Mouse (Mus musculus): ENCODE measurements around the gene Tph2.
"Not testable (repeated sequence)": the region's sequence is repeated elsewhere in the genome, so short reads cannot be mapped to it uniquely, and the experiment has no call there.

Tph2 gene

DNA sequence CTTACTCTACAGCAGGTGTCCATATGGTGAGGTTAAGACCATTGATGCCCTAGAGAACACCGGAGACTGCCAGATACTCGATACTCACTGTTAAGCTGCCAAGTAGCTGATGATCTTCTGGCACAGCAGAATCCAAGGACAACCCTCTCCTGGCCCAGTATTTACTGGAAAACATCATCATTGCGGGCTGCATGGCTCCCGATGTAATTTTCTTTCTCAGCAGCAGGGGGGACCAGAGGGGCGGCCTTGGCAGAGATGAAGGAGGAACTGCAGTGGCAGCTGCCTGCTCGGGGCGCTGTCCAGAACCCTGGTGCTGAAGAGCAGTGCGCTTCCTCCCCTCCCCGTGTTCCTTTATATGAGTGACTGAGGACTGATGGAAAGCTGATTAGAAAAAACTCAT, at the start of gene Tph2:
TSS of gene Tph2 (minus strand) at position 326 of the 400 bp plus-strand sequence.
- peak; percentile 83 for DNase-seq (ENCODE audit: low spot score)

DNA sequence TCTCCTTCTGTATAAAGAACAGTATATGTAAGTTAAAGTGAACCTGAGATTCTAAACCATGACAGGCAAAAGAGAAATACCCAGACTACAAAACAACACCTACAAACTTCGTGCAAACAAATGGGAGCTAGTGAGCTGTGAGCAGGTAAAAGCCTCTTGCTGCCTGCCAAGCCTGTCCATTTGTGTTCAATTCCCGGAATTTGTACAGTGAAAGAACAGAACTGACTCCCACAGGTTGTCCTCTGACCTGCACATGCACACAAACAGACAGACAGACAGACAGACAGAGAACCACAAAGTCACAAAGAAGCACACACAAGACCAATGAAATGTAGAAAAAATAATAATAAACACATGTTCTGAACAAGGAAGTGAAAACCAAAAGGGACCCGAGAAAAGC, 49.0 kb upstream of the Tph2 start:
- DNase-seq (ENCODE audit: low spot score), result no peak

DNA sequence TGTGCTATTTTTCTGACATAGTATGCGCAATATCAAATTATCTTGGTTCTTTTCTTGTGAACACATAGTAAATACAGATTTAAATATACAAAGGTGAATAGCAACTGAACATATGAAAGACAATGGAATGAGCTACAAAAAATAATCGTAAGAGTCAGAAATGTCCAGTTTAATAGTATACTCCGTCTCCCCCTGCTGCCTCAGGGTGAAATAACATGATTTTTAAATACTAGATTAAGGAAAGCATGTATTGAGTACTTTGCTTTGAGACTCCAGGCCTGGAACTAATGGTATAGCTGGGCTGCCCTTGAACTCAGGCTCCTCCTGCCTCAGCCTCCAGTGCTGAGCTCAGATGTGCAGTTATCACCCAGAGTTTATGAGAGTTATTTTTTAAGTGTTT, 47.7 kb upstream of the Tph2 start:
- DNase-seq (ENCODE audit: low spot score), result no peak

DNA sequence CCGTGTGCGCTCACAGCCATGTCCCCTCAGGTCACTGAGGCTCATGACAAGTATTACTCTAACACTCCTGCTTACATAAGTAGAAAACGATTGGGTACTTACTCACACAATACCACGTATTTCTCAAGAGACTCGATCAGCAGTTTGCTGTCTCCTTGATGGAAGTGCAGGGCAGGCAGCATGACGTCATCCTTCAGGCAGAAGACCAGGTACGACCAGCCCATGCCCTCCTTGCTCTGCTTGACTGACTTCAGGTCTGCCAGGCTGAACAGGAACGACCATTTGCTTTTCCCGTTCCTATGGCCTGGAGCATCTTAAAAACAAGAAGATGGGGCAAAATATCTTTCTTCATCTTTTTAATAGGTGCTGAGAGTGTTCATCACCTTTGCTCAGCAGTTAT, 44.2 kb upstream of the Tph2 start:
- no peak for DNase-seq (ENCODE audit: low spot score)

DNA sequence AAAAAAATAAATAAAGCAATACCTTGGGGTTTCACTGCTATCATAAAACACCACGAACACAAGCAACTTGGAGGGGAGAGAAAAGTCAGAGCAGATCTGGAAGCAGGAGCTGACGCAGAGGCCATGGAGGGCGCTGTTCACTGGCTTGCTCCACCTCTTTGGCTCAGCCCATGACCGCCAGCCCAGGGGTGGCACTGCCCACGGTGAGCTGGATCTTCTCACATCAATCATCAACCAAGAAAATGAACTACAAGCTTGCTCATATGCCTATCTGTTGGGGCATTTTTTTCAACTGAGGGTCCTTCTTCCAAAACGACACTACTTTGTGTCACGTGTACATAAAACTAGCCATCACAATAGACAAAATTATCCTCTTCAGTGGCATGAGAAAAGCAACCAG, 41.8 kb upstream of the Tph2 start:
- DNase-seq (ENCODE audit: low spot score), result no peak

DNA sequence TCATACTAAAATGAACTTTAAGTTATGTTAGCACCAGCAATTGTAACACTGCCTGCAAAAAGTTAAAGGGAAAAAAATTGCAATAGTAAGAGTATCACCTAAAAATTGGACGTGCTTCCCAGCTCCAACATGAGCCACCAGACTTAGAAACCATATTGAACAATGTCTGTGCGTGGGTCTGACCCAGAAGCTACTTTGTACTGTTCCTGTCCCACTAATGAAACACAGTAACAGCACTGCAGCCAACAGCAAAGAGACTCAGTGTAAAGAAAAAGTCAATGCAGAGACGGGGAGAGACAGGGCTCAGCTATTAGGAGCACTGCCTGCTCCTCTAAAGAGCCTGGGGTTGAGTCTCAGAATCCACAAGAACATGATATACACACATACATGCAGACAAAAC, 39.0 kb upstream of the Tph2 start:
- no peak for DNase-seq (ENCODE audit: low spot score)

DNA sequence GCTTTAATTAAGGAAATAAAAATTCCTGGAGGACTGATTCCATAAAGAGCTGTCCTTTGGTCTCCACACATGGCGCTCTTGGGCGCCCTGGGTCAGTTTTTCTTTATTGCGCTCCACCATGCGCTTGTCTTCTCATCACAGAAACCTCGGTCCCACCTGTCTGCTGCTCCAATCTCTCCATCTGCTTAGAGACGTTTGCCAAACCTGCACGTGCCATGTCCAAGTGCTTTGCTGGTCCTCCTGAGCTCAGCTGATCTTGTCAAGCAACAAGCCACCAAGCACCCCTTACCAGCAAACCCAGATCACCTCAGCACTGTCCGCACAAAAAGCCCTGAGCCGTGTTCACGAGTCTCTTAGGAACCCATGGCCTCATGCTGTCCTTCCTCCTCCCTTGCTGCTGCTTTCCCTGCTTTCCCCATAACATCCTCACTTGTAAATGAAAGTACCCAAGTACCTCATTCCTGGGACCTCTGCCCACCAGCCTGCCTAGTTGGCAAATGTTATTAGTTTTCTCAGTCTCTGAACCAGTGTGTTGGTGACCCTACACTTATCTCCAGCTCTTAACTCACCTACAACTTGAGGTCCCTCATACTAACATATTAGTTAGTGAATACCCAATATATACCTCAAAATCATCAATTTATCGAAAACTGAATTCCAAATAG, 28.2 kb upstream of the Tph2 start:
- no peak for DNase-seq (ENCODE audit: low spot score)

DNA sequence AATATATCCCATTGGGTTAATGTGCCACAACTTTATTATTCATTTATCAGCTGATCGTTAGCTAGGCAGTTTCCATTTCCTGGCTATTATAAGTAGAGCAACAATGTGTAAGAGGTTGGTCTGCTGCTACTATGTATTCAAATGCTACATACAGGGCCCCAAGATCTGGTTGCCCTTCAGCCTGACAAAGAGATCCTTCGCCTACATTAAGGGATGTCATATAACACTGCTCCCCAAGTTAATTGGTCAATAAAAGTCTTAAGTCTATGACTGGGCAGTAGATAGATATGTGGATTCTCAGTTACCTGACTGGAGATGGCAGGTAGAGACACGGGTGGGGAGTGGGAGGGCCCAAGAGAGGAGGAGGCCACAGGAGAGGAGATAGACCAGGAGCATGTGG, 21.0 kb upstream of the Tph2 start:
- no peak for DNase-seq (ENCODE audit: low spot score)

DNA sequence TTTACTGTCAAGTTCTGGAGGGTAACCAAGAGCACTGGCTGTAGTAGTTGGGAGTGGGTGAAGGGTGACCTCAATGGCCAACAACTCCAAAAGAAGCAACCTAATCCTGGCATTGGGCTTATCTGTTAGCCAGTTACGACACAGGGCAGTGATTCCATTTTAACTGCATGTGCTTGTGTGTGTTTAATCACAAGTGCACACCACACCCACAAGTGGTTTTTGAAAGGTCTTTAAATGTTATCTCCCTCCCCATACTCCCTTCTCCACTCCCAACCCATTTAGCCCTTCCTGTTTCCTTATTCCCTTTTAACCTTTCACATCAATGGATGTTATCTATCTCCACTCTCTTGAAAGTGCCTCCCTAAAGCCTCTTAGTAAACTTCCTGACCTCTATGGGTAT, 20.5 kb upstream of the Tph2 start:
- DNase-seq (ENCODE audit: low spot score), result no peak

DNA sequence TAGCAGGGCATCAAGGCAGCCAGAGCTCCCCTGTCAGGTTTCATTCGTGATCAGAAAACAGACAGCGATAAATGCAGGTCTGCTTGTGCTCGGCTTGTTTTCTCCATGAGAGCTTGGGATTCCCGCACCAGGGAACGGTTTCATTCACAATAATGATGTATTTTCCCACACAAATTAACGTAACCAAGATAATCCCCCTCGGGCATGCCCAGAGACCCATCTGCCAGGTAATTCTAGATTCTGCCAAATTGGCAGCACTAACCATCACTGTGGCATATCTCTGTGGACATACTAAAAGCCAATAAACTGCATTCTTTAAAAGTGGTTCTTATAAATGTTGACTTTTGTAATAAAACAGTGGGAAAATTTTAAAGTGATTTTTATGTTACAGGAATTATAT, 6.4 kb upstream of the Tph2 start:
- no peak for DNase-seq (ENCODE audit: low spot score)

DNA sequence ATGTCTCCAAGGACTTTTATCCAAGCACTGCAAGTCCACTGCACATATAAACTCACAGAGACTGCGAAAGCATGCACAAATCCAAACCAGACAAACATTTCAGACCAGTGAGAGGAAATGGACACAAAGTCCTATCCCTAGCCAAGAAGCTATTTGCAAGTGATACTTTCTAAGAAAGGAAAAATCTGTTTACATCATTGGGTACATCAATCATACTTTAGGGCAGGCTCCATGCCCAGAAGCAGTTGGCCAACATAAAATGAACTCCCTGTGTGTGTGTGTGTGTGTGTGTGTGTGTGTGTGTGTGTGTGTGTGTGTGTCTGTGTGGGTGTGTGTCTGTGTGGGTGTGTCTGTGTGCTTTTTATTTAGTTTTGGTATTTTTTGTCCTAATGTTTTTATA, 2.6 kb upstream of the Tph2 start:
- DNase-seq (ENCODE audit: low spot score), result no peak

DNA sequence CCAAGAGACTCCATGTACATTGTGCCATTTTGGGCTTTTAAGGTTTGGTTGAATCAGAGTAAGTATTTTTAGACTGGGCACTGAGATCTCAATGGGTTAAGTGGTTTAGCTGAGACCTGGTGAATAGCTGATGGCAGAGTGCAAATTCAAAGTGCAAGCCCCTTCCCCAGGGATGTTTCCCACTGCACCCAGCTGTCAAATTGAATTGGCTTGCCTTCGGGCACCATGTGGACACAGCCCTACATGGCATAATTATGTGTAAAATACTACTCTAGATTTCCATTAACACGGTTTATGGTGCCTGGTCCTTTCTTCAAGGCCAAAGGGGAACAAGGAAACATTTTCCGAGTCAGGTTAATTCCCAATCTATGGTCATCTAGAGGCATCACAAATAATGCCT, 3.8 kb downstream of the Tph2 start:
- no peak for DNase-seq (ENCODE audit: low spot score)

DNA sequence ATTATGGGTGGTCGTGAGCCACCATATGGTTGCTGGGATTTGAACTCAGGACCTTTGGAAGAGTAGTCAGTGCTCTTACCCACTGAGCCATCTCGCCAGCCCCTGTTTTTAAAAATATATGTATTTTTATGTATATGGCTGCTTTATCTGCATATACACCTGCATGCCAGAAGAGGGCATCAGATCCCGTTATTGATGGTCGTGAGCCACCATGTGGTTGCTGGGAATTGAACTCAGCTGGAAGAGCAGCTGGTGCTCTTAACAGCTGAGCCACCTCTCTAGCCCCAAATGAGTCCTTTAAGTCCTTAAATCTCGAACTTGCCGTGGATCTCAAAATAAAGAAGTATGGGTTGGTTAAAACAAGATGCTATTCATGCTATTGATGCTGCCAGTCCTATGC, 6.8 kb downstream of the Tph2 start:
- DNase-seq (ENCODE audit: low spot score), result not testable (repeated sequence)

DNA sequence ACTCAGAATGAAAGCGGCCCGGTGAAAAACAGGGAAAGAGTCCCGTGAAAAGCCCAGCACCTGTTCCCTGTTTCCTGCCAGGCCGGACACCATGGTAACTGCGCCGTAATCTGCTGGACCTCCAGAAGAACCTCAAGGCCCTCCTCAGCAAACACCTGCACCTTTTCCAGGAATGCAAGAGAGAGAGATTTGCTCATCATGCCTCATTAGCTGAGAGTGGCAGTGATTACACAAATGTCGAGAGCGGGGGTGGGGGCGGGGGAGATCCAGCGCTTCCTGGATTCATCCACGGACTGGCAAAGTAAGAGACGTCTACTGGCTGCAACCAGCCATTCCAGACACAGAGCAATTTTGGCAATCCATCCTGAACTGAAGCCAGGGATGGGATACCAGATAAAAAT, 9.2 kb downstream of the Tph2 start:
- DNase-seq (ENCODE audit: low spot score), result no peak

DNA sequence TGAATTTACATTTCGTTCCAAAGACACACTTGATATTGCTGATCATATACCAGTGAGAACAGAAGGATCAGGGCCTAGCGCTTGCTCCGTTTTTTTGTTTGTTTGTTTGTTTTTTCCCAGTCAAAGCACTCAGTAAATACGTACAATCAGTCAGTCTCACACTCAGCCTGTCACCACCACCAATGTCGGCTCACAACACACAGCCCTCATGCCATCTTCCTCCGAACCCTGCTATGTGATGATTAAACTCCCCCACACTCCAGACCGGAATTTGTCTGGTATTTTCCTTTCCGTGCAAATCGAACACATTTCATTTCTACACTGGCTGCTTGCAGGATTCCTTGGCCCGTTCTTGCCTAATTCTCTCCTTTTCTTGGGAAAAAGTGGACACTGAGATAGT, 11.5 kb downstream of the Tph2 start:
- DNase-seq (ENCODE audit: low spot score), result no peak

DNA sequence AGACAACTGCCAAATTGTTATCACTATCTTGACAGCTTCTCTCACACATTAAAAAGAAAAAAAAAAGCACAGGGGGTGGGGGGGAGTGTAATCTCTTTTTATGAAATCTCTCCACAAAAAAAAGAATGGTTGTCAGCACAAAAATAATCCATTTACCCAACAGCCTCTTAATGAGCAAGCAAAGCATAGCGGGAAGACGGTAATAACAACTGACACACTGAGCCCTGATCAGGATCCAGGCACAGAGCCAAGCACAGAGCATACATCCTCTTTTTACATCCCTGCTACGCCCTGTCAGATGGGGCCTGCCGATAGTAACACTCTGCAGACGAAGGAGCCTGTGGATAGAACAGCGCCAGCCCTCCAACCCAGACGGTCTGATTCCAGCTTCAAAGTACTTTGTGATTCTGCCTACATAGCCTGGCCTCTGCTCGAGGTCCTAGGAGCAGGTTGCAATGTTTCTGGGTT, 13.4 kb downstream of the Tph2 start:
- no peak for DNase-seq (ENCODE audit: low spot score)

DNA sequence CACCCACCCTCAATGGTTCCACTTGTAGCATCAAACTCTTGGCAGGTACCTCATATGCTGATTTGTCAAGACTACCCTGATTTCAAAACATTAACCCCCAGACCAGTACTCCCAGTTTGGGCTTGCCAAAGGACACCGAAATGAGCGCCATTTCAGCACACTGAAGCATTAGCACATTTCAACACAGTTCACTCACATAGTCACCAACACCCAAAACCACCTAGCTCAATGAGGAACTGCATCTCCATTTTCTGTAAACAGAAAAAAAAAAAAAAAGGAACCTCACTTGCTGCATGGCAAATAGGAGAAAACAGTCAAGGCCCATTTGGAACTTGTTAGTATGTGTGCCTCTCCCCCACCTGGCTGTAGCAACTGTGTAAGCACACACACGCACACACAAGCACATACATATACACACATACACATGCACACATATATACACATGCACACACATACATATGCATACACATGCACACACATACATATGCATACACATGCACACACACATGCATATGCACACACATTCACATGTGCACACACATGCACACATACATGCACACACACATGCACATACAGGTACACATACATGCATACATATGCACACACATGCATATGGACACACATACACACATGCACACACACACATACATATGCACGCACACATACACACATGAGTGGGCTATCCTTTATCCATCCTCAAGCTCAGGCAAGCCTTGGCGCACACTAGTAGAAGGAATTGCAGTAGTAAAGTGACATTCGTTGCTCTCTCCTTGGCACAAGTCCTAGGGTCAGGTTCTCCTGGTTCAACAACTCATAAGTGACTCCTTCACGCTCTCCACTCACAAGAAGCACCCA, 14.1 kb downstream of the Tph2 start:
- no peak for DNase-seq (ENCODE audit: low spot score)

DNA sequence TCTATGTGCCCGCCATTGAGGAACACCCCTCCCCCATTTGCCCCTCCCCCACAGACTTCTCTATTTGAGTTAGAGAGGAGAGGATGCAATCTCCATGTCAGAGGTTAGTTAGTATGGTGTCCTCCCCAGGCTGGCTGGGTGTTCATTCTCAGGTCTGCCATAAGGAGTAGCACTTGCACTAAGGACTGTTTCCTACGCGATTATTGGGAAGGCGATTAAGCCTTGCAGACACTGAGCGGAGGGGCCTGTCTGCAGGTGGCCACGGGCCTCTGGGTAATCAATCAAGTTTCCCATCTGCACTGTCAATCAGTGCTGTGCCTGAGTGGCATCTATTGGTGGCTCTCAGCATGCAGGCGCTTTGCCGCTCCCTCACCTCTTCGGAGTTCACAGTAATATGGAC, 15.4 kb downstream of the Tph2 start:
- DNase-seq (ENCODE audit: low spot score), result peak; percentile 23

DNA sequence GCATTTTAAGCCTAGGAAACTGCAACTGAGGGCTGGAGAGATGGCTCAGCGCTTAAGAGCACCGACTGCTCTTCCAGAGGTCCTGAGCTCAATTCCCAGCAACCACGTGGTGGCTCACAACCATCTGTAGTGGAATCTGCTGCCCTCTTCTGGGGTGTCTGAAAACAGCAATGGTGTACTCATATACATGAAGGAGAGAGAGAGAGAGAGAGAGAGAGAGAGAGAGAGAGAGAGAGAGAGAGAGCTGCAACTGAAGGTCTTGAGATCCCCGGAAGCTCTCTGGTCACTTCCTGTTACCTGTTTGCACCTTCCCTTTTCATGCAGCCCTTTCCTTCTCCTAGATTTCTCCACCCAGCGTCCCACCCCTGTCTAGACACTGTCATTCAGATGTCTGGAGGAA, 24.5 kb downstream of the Tph2 start:
- DNase-seq (ENCODE audit: low spot score), result no peak

DNA sequence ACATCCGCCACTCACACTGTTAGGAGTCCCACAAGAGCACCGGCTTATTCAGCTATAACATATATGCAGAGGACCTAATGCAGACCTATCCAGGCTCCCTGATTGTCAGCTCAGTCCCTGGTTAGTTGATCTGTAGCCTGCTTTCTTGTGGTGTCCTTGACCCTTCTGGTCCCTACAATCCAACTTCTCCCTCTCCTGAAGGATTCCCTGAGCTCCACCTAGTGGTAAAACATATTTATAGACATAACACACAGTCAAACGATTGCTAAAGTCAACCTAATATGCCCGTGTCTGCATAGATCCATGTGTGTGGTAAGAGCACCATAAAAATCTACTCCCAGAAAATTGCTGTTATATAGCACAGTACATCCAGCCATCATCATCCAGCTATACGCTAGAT, 37.5 kb downstream of the Tph2 start:
- peak; percentile 45 for DNase-seq (ENCODE audit: low spot score)

DNA sequence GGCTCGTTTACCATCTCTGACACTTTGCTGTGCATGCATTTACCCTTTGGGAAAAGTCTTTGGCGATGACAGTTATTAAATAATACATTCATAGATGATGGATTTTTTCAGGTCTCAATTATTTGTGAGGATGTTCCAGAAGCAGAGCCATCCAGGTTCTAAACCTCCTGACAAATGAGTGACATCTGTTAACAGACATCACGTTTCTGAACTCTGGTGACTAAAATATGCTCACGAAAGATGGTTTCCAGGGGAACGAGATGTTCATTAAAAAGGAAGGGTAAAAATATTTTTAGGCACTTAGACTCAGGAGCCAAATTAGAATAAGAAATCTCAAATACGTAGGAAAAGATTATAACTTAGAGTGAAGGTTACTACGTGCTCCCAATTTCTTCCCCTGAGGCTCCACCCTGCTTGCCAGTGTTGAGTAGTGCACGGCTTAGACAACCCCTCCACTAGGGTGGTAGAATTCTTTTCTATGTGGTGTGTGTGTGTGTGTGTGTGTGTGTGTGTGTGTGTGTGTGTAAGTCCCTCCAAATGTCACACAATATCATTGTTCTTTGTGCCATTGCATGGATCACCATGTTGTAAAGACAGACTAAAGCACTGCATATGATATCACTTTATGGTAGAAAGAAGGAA, 38.4 kb downstream of the Tph2 start:
- no peak for DNase-seq (ENCODE audit: low spot score)

DNA sequence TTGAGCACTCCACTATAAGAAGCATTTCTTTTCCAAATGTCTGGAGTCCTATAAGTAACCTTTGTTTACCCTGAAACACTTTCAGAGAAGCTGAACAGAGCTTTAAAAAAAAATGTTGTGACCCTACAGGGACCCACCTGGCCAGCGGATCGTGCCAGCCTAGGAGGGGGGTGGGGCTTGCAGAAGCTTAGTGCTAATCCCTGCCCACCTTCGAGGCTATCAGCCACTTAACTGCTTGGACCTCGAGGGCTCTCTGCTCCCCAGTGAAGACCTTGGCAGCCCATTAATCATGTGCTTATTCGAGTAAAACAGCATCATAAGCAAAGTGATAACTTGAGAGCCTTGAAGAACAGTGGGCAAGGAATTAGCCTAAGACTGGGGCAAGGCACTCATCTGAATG, 40.3 kb downstream of the Tph2 start:
- no peak for DNase-seq (ENCODE audit: low spot score)

DNA sequence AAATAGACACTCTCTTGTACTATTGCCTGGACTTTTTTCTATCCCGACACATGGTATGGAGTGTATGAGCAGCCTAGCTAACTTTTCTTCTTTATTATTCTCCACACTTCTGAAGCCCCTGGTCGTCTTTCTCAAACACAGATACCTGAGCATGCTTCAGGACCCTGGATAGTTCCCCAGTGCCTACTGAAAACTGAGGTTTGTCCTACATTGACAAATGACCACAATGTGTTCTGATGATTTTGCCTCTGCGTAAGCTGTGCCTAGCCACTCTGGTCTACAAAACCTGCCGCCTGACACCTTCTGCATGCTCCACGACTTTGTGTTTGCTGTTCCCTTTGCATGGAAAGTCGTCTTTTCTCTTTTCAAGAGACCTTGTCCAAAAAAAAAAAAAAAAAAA, 41.2 kb downstream of the Tph2 start:
- DNase-seq (ENCODE audit: low spot score), result peak; percentile 74
